Mouse (Mus musculus): ENCODE data around the gene Ccdc93. TPM values are rescaled to one million over a fixed set of nuclear protein-coding genes. Genes with fewer than 3 reads are reported as not detected.

Ccdc93 gene
- polyA plus RNA-seq, 1 experiment = 10.2 TPM

- no peak for DNase-seq (ENCODE audit: low spot score)
Measured at GRCm38 (mm10) chr1:121447216-121447615, 16.4 kb downstream of the Ccdc93 start.

- no peak for DNase-seq (ENCODE audit: low spot score)
Measured at GRCm38 (mm10) chr1:121448166-121448565, 17.3 kb downstream of the Ccdc93 start.

GRCm38 (mm10) chr1:121451009-121451408, 20.2 kb downstream of the Ccdc93 start:
- DNase-seq (ENCODE audit: low spot score) = no peak

- no peak for DNase-seq (ENCODE audit: low spot score)
Measured at GRCm38 (mm10) chr1:121452498-121452897, 21.6 kb downstream of the Ccdc93 start.

GRCm38 (mm10) chr1:121453053-121453452, 22.2 kb downstream of the Ccdc93 start:
- no peak for DNase-seq (ENCODE audit: low spot score)

GRCm38 (mm10) chr1:121454951-121455350, 24.1 kb downstream of the Ccdc93 start:
- DNase-seq (ENCODE audit: low spot score) = no peak

GRCm38 (mm10) chr1:121460077-121460476, 29.2 kb downstream of the Ccdc93 start:
- DNase-seq (ENCODE audit: low spot score) = no peak

- DNase-seq (ENCODE audit: low spot score) = no peak
Measured at GRCm38 (mm10) chr1:121461895-121462294, 31.0 kb downstream of the Ccdc93 start.

- no peak for DNase-seq (ENCODE audit: low spot score)
Measured at GRCm38 (mm10) chr1:121462643-121463042, 31.8 kb downstream of the Ccdc93 start.

GRCm38 (mm10) chr1:121463806-121464205, 33.0 kb downstream of the Ccdc93 start:
- DNase-seq (ENCODE audit: low spot score) = no peak

- no peak for DNase-seq (ENCODE audit: low spot score)
Measured at GRCm38 (mm10) chr1:121466276-121466675, 35.4 kb downstream of the Ccdc93 start.

GRCm38 (mm10) chr1:121468271-121468670, 37.4 kb downstream of the Ccdc93 start:
- DNase-seq (ENCODE audit: low spot score) = no peak

- no peak for DNase-seq (ENCODE audit: low spot score)
Measured at GRCm38 (mm10) chr1:121471503-121471902, 40.7 kb downstream of the Ccdc93 start.

- no peak for DNase-seq (ENCODE audit: low spot score)
Measured at GRCm38 (mm10) chr1:121477716-121478115, 46.9 kb downstream of the Ccdc93 start.

- no peak for DNase-seq (ENCODE audit: low spot score)
Measured at GRCm38 (mm10) chr1:121478284-121478980, 47.6 kb downstream of the Ccdc93 start.

GRCm38 (mm10) chr1:121479403-121479802, 48.6 kb downstream of the Ccdc93 start:
- no peak for DNase-seq (ENCODE audit: low spot score)

- no peak for DNase-seq (ENCODE audit: low spot score)
Measured at GRCm38 (mm10) chr1:121483091-121483490, 52.2 kb downstream of the Ccdc93 start.

GRCm38 (mm10) chr1:121486803-121487202, 56.0 kb downstream of the Ccdc93 start:
- DNase-seq (ENCODE audit: low spot score) = no peak

GRCm38 (mm10) chr1:121490241-121490640, 59.4 kb downstream of the Ccdc93 start:
- no peak for DNase-seq (ENCODE audit: low spot score)

- no peak for DNase-seq (ENCODE audit: low spot score)
Measured at GRCm38 (mm10) chr1:121497093-121497492, 66.2 kb downstream of the Ccdc93 start.

- DNase-seq (ENCODE audit: low spot score) = no peak
Measured at GRCm38 (mm10) chr1:121508729-121509128, 77.9 kb downstream of the Ccdc93 start.

GRCm38 (mm10) chr1:121510420-121511140, 79.7 kb downstream of the Ccdc93 start:
- no peak for DNase-seq (ENCODE audit: low spot score)

GRCm38 (mm10) chr1:121511186-121511585, 80.3 kb downstream of the Ccdc93 start:
- DNase-seq (ENCODE audit: low spot score) = no peak

Measured in urinary bladder, adult 2 months (tissue).